Mouse (Mus musculus) embryonic fibroblast, embryonic 13.5 days (primary cell): Measurements from ENCODE around the gene Pde4d.

Source experiments
- CTCF ChIP-seq: IDR thresholded peaks from 2 replicates; pipeline ENCODE4 v1.5.1; 2011; ENCODE audit warnings: mild to moderate bottlenecking, control low read depth, low read length, moderate library complexity, borderline replicate concordance; ENCODE audit not compliant: insufficient read depth
- POLR2A ChIP-seq: IDR thresholded peaks from 2 replicates; pipeline ENCODE4 v1.6.1; 2011; ENCODE audit warnings: low read depth, mild to moderate bottlenecking, control low read depth, low read length, moderate library complexity

DNA sequence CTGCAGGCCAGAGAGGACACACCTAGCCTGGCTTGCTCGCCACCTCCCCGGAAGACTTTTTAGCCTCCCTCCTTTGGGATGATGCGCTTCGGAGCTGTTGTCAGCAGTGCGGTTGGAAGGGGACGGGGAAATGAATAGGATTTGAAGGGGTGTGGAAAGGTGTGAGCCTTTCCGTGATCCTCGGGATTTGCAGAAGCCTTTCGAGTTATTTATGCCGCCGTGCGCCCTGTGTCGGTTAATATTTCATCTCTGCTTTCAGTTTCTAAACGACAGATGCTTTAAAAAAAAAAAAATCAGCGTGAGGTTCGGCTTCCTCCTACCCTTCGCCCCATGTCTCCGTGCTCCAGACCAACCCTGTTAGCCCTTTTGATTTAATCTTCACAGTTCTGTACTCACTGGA lies 1096.6 kb downstream of the Pde4d start:
- TF ChIP-seq CTCF (no peak), POLR2A (no peak)
